Mouse (Mus musculus): ENCODE results near the gene Maats1.
"Not testable (repeated sequence)": the region's sequence is repeated elsewhere in the genome, so short reads cannot be mapped to it uniquely, and the experiment has no call there.

The Maats1 gene

DNA sequence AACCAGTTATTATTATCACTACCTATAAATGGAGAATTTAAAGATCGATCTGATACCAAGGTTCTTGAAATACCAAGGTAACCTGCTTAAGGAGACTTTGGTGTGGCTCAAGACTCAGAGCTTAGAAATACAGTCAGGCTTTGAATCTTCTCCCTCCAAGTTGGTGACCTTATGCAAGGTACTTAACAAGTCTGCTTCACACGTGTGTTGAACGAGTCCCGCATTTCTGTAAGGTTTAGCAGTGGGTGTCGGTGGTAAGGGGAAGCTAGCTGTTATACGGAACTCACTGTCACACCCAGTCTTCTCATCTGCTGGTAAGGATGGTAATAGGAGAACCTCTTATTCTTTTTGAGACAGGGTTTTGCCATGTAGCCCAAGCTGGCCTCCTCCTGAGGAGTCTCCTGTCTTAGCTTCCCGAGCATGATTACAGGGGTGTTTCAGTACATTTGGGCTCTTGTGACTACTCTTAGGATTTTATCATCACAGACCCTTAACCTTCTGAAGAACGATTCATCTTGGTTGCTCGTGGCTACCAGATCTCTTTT lies 6.3 kb upstream of the Maats1 start:
- DNase-seq (ENCODE audit: low spot score) = no peak

DNA sequence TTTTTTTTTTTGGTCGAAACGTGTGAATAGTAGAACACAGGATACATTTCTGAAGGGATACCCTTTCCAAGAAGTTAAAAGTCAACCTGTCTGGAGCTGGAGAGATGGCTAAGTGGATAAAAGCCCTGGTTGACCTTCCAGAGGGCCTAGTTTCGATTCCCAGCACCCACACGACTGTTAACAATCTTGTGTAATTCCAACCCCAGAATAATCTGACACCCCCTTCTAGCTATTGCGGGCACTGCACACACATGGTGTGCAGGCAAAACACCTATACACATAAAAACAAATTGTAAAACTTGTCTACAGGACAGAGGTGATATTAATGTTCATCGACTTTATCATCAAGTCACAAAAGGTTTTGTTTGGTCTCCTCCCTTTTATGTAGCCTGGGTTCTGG lies 5.6 kb upstream of the Maats1 start:
- no peak for DNase-seq (ENCODE audit: low spot score)

DNA sequence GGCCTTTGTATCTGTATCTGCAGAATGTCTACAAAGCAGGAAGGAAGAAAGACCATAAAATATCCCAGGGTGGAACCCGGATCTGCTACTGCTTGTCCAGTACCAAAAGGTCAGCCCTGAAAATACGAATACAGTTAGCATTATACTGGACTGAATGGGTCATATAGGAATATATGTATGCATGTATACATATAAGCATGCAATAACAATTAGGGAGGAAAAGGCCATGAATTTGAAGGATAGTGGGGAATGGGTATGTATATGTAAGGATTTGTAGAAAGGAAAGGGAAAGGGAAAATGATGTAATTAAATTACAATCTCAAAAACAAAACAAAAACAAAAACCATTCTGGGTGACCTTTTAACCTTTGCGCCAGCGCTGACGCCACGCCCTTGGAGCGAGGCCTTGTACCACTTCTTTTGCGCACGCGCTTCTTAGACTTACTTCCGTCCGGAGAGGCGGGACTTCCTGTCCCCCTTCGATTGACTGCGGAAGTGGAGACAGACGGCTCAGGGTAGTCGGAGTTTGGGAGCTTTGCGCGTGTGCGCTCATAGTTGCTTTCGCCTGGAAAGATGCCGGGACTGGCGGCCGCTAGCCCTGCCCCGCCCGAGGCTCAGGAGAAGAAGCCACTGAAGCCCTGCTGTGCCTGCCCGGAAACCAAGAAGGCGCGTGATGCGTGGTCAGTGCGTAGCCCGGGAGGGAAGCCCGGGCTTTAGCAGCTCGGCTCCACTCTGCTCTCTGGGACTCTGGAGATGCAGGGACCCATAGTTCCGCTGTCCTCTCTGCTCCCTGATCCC lies 4.8 kb upstream of the Maats1 start, which contains the start of the genes Cox17 and Gm21987:
Gene Cox17 (plus strand): TSS at position 463 of the 797 bp plus-strand sequence.
Gene Gm21987 (plus strand): TSS at position 512 of the 797 bp plus-strand sequence.
- DNase-seq (ENCODE audit: low spot score) = peak; percentile 92

DNA sequence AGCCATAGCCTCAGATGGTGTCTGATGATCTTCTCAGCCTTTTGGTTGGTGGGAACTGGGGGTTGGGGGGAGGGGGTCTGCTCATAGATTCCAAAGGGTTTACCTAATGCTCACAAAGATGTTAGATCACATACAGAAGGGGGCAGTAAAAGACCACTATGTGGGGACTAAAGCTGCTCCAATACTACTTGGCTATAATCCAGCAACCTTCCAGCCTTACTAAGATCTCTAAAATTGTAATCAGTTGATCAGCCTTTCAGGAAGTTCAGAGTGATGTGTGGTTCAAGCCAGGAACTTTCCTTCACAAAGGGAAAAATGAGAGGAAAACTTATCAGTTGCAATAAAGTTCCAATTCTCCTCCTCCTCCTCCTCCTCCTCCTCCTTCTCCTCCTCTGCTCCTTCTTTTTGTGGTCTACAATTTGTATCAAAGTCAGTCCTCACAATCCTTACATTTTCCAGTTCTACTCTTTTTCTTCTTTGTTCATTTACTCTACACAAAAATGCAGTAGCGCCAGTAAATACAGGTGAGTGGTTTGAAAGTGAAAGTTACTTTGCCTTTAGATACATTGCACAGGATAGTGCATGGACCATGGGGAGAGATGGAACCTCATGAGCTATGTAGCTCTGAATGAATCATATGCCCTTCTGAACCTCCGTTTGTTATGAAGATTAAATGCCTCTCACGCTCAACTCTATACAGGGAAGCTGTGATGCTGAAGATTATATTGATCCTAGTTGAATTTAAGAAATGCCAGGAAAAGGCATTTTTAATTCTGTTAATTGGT lies 3.2 kb upstream of the Maats1 start:
- peak; percentile 71 for DNase-seq (ENCODE audit: low spot score)

GRCm38 (mm10) chr16:38338077-38338476 lies 3.9 kb downstream of the Maats1 start:
- not testable (repeated sequence) for DNase-seq (ENCODE audit: low spot score)

- DNase-seq (ENCODE audit: low spot score) = no peak
Observed at GRCm38 (mm10) chr16:38334431-38334830, 7.5 kb downstream of the Maats1 start.

DNA sequence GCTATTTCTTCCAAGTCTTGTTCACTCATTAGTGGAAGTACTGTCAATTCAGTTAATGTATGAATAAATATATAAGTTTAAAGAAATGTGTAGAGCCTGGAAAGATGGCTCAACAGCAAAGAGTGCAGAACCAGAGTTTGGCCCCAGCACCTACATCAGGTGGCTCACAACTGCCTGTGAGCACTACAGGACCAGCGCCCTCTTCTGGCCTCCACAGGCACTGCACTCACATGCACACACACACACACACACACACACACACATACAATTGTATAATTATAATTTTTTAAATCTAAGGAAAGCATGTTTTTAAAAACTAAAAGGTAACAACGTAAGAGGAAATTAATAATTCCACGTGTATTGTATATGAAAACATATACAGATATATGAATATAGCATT lies 12.6 kb downstream of the Maats1 start:
- DNase-seq (ENCODE audit: low spot score) = no peak

- no peak for DNase-seq (ENCODE audit: low spot score)
Observed at GRCm38 (mm10) chr16:38326778-38327397, 15.1 kb downstream of the Maats1 start.

- DNase-seq (ENCODE audit: low spot score) = no peak
Observed at GRCm38 (mm10) chr16:38324311-38324710, 17.6 kb downstream of the Maats1 start.

DNA sequence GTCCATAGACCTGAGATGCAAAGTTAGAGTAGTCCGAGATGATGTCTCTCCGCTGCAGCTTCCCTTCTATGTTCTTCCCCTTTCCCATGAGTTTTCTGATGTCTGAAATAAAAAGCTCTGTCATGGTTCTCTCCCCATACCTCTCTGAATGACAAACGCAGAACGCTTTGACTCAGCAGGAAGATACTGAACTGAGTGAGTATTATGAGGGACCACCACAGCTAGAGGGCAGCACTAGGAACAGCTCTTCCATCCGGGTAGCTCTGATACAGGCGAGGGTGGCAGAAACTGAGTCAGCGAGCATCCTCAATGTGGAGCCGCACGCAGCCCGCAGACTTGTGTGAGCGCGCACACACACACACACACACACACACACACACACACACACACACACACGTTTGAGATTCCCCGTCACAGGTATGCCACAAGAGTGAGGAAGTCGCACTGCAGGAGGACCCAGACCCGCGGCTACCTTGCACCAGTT lies 20.4 kb downstream of the Maats1 start:
- DNase-seq (ENCODE audit: low spot score) = no peak

- no peak for DNase-seq (ENCODE audit: low spot score)
Observed at GRCm38 (mm10) chr16:38319087-38319486, 22.9 kb downstream of the Maats1 start.

DNA sequence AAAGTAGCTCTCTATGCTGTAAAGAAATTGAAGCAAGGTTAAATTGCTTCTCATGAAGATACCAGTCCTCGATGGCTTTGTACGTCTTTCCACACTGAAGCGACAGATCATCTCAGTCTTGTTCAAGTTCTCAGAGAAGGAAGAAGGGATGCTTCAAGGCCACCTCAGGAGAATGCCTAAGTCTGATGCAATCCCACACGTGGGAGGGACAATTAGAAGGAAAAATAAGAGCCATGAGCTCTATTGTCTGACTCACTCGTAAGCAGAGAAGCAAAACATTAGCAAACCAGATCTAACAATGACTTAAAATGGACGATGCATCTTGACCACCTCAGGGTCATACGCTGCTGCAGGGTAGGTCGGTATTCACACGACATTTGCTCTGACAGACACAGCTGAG lies 23.5 kb downstream of the Maats1 start:
- peak; percentile 16 for DNase-seq (ENCODE audit: low spot score)

DNA sequence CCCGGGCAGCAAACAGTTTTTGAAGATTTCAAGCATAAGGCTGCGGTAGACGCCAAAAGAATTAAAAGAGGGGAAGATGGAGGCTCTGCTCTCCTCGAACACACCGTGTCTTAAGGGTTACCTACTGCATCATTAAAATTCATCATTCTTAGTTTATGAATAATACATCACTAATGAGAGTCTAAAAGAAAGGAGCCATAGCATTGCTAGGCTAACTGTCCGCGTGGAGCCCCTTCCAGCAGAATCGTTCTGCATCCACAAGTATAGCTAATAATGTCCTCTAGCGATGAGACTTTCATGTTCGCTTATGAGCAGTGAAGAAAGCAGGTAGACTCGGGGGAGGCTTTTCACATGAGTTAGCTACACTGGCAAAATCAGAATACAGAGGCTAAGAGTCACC lies 33.7 kb downstream of the Maats1 start:
- DNase-seq (ENCODE audit: low spot score) = no peak

DNA sequence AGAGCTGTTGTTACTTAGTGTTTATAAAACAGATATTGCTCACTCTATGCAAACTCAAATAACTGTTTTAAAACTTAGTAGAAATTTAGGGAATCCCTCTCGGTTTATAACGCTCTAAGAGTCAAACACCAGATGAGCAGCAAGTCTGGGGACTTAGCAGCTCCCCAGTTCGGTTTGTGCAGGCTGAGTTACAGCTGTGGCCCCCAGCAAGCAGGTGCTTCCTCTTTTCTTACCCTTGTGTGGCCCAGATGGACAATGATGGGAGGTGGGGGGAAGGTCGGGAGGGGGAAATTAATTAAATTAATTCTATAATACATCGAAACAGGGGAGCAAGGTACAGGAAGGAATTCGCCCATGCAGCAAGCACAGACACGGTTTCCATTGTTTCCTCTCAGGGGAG lies 34.3 kb downstream of the Maats1 start:
- DNase-seq (ENCODE audit: low spot score) = no peak

DNA sequence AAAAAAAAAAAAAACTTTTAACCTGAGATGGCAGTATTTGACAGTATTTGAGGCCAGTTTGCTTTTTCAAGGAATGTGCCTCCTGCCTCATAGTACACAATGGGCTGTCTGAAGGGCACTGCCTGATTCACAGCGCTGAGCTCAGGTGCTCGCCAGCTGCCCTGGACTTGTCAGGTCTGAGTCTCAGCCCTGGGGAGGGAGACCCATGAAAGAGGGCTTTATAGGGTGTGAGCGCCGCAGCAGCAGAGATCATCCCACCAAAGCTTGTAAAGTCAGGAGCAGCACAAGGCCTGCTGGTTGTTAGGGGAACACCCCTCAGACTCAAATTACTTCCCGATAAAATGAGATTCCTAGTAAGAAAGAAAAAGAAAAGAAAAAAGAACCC lies 34.7 kb downstream of the Maats1 start:
- no peak for DNase-seq (ENCODE audit: low spot score)

GRCm38 (mm10) chr16:38306571-38307220 lies 35.2 kb downstream of the Maats1 start:
- no peak for DNase-seq (ENCODE audit: low spot score)

DNA sequence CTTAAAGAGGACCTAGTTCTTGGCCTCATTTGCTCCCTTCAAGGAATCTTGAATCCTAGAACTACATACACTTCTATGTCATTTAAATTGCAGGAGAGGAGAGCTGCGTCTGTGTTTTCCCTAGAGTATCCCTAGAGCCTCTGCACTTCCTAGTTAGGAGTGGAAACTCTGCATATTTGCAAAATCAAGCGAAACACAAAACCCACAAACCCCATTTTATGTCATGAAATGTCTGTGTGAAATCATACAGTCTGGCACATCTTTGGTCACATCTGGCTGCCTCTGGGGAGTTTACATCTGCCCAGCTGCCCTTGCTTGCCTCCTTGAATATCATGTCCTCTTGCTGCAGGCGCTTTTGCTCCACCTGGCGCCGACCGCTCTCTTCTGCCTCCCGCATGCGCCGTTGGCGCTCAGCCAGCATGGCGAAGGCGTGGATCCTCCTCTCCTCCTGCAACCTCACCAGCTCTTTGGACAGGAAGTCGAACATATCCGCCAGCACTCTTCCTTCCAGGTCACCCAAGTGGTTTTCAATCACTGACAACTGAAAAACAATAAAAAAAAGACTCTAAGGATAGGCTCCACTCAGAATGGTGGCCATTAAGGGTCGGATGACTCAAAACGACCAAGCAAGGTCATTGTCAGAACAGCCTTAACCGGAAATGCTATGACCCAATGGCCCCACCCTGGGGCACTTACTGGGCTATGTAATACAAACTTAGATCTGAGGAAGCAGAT lies 37.3 kb downstream of the Maats1 start:
- peak; percentile 67 for DNase-seq (ENCODE audit: low spot score)

- no peak for DNase-seq (ENCODE audit: low spot score)
Observed at GRCm38 (mm10) chr16:38302367-38302766, 39.6 kb downstream of the Maats1 start.

DNA sequence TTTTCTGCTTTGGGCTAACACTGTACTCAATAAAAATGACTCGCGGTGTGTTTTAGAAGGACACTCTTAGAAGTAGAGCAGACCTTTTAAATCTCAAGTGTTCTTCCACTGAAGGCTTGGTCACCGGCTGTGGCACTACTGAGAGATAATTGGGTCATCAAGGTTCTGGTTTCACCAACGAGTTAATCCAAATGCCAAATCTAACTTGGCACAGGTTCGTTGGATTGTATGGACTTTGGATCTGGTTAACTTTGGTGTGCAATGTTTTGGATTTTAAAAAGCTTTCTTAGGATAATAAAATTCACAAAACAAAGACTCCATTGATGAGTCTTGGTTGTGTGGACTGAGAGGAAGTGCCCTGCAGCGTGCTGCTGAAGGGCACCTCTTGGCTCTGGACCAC lies 43.5 kb downstream of the Maats1 start:
- no peak for DNase-seq (ENCODE audit: low spot score)

DNA sequence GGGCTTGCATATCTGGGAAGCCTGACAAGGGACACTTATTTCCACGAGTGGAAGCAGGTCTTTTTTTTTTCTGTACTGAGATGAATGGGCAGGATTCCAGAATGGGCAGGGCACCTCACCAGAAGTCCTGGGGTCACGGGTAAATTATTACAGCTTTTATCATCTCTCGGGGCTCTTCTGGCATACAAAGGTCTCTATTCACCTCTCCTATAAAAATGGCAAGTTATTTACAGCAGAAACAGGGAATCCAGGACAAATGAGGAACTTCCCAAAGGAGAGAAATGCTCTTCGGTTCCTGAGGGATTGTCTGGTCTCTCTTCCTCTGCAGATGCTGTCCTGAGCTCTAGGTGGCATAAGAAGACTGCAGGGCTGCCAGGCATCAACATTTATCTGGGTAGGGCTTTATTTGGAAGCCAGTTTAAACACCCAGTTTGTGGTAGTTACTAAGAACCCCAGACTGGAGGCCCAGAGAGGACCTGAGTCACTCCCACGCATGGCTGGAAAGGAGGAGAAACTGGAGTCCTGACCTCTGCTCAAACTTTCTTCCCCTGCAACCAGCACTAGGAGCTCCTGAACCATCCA lies 46.5 kb downstream of the Maats1 start:
- DNase-seq (ENCODE audit: low spot score) = no peak

Measured in MN1 (cell line).